Mouse (Mus musculus): ENCODE results near the gene Rwdd3.

DNA sequence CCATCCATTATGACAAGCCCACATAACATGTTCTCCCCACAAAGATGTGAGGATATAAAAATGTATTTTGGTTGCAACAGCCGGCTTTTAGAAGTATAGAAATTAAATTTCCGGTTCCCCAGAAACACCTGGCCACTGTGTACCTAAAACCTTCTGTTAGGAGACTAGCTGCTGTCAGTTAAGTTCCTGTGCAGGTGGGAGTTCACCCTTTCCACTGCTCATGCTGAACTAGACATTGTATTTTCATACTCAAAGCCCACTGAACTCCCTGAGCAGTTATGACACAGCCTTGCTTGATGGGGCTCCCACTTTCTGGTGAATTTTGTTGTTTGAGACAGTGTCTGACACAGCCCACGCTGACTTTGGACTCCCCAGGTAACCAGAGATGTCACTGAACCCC is 42.0 kb upstream of the Rwdd3 start:
- no peak for TF ChIP-seq FLI1 (IDR thresholded peaks at IDR 0.05; ENCODE audit: low read length)
- no peak for TF ChIP-seq GATA1 (IDR thresholded peaks at IDR 0.05; ENCODE audit: borderline replicate concordance, low read length)
